Mouse (Mus musculus): ENCODE data around the gene Jph4. TPM values are rescaled to one million over a fixed set of nuclear protein-coding genes. Genes with fewer than 3 reads are reported as not detected.
A peak's percentile ranks its signal among the peaks of the same experiment; 100 is the strongest.

Gene Jph4
- polyA plus RNA-seq, 1 experiment from 2014 or later = 0.09 TPM

- Histone ChIP-seq H3K4me2 (peak within 1 kb of the TSS; percentile 80), H3K4me3 (peak within 1 kb of the TSS; percentile 53), H3K9me3 (replicated peaks) (no peaks in the 10 kb centered on the region), H3K27me3 (replicated peaks) (peaks cover 58% of the 10 kb centered on the region), H3K27ac (ENCODE audit: poor library complexity, severe bottlenecking) (peak within 1 kb of the TSS; percentile 37; the same call in 1 of the 2 replicates), H3K36me3 (peaks cover 2% of the 10 kb centered on the region; the same call in 1 of the 2 replicates), H3K9ac (peak within 1 kb of the TSS; percentile 62), H3K4me1 (replicated peaks) (peaks cover 19% of the 10 kb centered on the region)
- WGBS = under 1% methylated on average over 39 of the region's 39 CpGs
- peak; percentile 73 for ATAC-seq (ENCODE audit: insufficient number of reproducible peaks, low FRiP score)
Observed at GRCm38 (mm10) chr14:55105836-55106809, 10.6 kb downstream of the Jph4 start, which contains the start of gene Ap1g2. Gene Ap1g2 (minus strand): TSS chr14:55106593.

- Histone ChIP-seq H3K36me3 (peaks cover 5% of the 10 kb centered on the region; the same call in 1 of the 2 replicates), H3K27ac (ENCODE audit: poor library complexity, severe bottlenecking) (no peak overlapping the region), H3K4me2 (peak overlapping the region; percentile 80), H3K4me3 (peak overlapping the region; percentile 53), H3K9ac (peak overlapping the region; percentile 62; the same call in 1 of the 2 replicates), H3K4me1 (replicated peaks) (peaks cover 19% of the 10 kb centered on the region), H3K9me3 (replicated peaks) (no peaks in the 10 kb centered on the region), H3K27me3 (replicated peaks) (peaks cover 51% of the 10 kb centered on the region)
- 4% methylated on average over 7 of the region's 7 CpGs for WGBS
- ATAC-seq (ENCODE audit: insufficient number of reproducible peaks, low FRiP score) = no peak
Observed at GRCm38 (mm10) chr14:55105386-55105785, 11.3 kb downstream of the Jph4 start.

GRCm38 (mm10) chr14:55104365-55104764 lies 12.4 kb downstream of the Jph4 start:
- no peak overlapping the region for H3K4me2 ChIP-seq
- H3K4me3 ChIP-seq = no peak overlapping the region
- no peak overlapping the region for H3K27ac ChIP-seq (ENCODE audit: poor library complexity, severe bottlenecking)
- WGBS = 85% methylated on average over 18 of the region's 18 CpGs
- no peaks in the 10 kb centered on the region for H3K9me3 ChIP-seq (replicated peaks)
- H3K4me1 ChIP-seq (replicated peaks) = peaks cover 16% of the 10 kb centered on the region
- peaks cover 5% of the 10 kb centered on the region; the same call in 1 of the 2 replicates for H3K36me3 ChIP-seq
- peaks cover 40% of the 10 kb centered on the region for H3K27me3 ChIP-seq (replicated peaks)
- H3K9ac ChIP-seq = no peak overlapping the region
- ATAC-seq (ENCODE audit: insufficient number of reproducible peaks, low FRiP score) = no peak

- H3K27ac ChIP-seq (ENCODE audit: poor library complexity, severe bottlenecking) = no peak overlapping the region
- no peak for ATAC-seq (ENCODE audit: insufficient number of reproducible peaks, low FRiP score)
- H3K4me2 ChIP-seq = no peak overlapping the region
- peaks cover 12% of the 10 kb centered on the region for H3K4me1 ChIP-seq (replicated peaks)
- peaks cover 21% of the 10 kb centered on the region; the same call in 1 of the 2 replicates for H3K27me3 ChIP-seq (replicated peaks)
- no peak overlapping the region for H3K4me3 ChIP-seq
- peaks cover 24% of the 10 kb centered on the region for H3K36me3 ChIP-seq
- WGBS = 80% methylated on average over 15 of the region's 15 CpGs
- H3K9ac ChIP-seq = no peak overlapping the region
- H3K9me3 ChIP-seq (replicated peaks) = no peaks in the 10 kb centered on the region
Observed at GRCm38 (mm10) chr14:55102253-55102785, 14.4 kb downstream of the Jph4 start.

GRCm38 (mm10) chr14:55101592-55101991 lies 15.1 kb downstream of the Jph4 start:
- no peak for ATAC-seq (ENCODE audit: insufficient number of reproducible peaks, low FRiP score)
- Histone ChIP-seq H3K9ac (no peak overlapping the region), H3K4me2 (no peak overlapping the region), H3K4me1 (replicated peaks) (peaks cover 19% of the 10 kb centered on the region), H3K4me3 (no peak overlapping the region), H3K27me3 (replicated peaks) (peaks cover 17% of the 10 kb centered on the region; the same call in 1 of the 2 replicates), H3K27ac (ENCODE audit: poor library complexity, severe bottlenecking) (no peak overlapping the region), H3K9me3 (replicated peaks) (no peaks in the 10 kb centered on the region), H3K36me3 (peaks cover 24% of the 10 kb centered on the region)
- WGBS = 47% methylated on average over 4 of the region's 4 CpGs

- Histone ChIP-seq H3K4me3 (no peak overlapping the region), H3K36me3 (peaks cover 24% of the 10 kb centered on the region), H3K9ac (no peak overlapping the region), H3K4me1 (replicated peaks) (peaks cover 20% of the 10 kb centered on the region), H3K27me3 (replicated peaks) (0 out of 2 replicates have a peak, but pooled peaks cover 2% of the 10 kb centered on the region), H3K9me3 (replicated peaks) (no peaks in the 10 kb centered on the region), H3K4me2 (no peak overlapping the region), H3K27ac (ENCODE audit: poor library complexity, severe bottlenecking) (peak overlapping the region; percentile 48; the same call in 1 of the 2 replicates)
- 53% methylated on average over 4 of the region's 4 CpGs for WGBS
- ATAC-seq (ENCODE audit: insufficient number of reproducible peaks, low FRiP score) = no peak
Observed at GRCm38 (mm10) chr14:55098067-55098466, 18.7 kb downstream of the Jph4 start.

GRCm38 (mm10) chr14:55097646-55098045 lies 19.1 kb downstream of the Jph4 start:
- WGBS = 57% methylated on average over 10 of the region's 10 CpGs
- Histone ChIP-seq H3K27ac (ENCODE audit: poor library complexity, severe bottlenecking) (peak overlapping the region; percentile 48; the same call in 1 of the 2 replicates), H3K9me3 (replicated peaks) (no peaks in the 10 kb centered on the region), H3K4me3 (no peak overlapping the region), H3K4me1 (replicated peaks) (peaks cover 20% of the 10 kb centered on the region), H3K4me2 (no peak overlapping the region), H3K36me3 (peaks cover 24% of the 10 kb centered on the region), H3K9ac (no peak overlapping the region), H3K27me3 (replicated peaks) (no peaks in the 10 kb centered on the region)
- ATAC-seq (ENCODE audit: insufficient number of reproducible peaks, low FRiP score) = no peak

GRCm38 (mm10) chr14:55096573-55097087 lies 20.1 kb downstream of the Jph4 start:
- H3K36me3 ChIP-seq = peaks cover 24% of the 10 kb centered on the region
- 0 out of 2 replicates have a peak overlapping the region, but pooled peaks have one; percentile 23 for H3K9ac ChIP-seq
- H3K4me2 ChIP-seq = peak overlapping the region; percentile 0
- no peak for ATAC-seq (ENCODE audit: insufficient number of reproducible peaks, low FRiP score)
- H3K4me1 ChIP-seq (replicated peaks) = peaks cover 20% of the 10 kb centered on the region
- no peaks in the 10 kb centered on the region for H3K9me3 ChIP-seq (replicated peaks)
- 55% methylated on average over 9 of the region's 9 CpGs for WGBS
- no peak overlapping the region for H3K27ac ChIP-seq (ENCODE audit: poor library complexity, severe bottlenecking)
- no peak overlapping the region for H3K4me3 ChIP-seq
- no peaks in the 10 kb centered on the region for H3K27me3 ChIP-seq (replicated peaks)

- Histone ChIP-seq H3K4me3 (peak overlapping the region; percentile 68), H3K9me3 (replicated peaks) (no peaks in the 10 kb centered on the region), H3K4me1 (replicated peaks) (peaks cover 29% of the 10 kb centered on the region), H3K36me3 (peaks cover 19% of the 10 kb centered on the region), H3K4me2 (peak overlapping the region; percentile 73), H3K27me3 (replicated peaks) (no peaks in the 10 kb centered on the region), H3K27ac (ENCODE audit: poor library complexity, severe bottlenecking) (no peak overlapping the region), H3K9ac (peak overlapping the region; percentile 73; the same call in 1 of the 2 replicates)
- ATAC-seq (ENCODE audit: insufficient number of reproducible peaks, low FRiP score) = no peak
- 70% methylated on average over 12 of the region's 12 CpGs for WGBS
Observed at GRCm38 (mm10) chr14:55095671-55096070, 21.1 kb downstream of the Jph4 start.

- H3K4me3 ChIP-seq = peak overlapping the region; percentile 68
Observed at GRCm38 (mm10) chr14:55095263-55095662, 21.5 kb downstream of the Jph4 start.

More at GRCm38 (mm10) chr14:55095263-55095662, 21.5 kb downstream of the Jph4 start:
- 57% methylated on average over 9 of the region's 9 CpGs for WGBS
- no peaks in the 10 kb centered on the region for H3K9me3 ChIP-seq (replicated peaks)
- peak overlapping the region; percentile 73 for H3K9ac ChIP-seq
- ATAC-seq (ENCODE audit: insufficient number of reproducible peaks, low FRiP score) = no peak
- H3K36me3 ChIP-seq = peaks cover 19% of the 10 kb centered on the region
- peak overlapping the region; percentile 73 for H3K4me2 ChIP-seq
- peaks cover 31% of the 10 kb centered on the region for H3K4me1 ChIP-seq (replicated peaks)
- H3K27me3 ChIP-seq (replicated peaks) = no peaks in the 10 kb centered on the region
- H3K27ac ChIP-seq (ENCODE audit: poor library complexity, severe bottlenecking) = peak overlapping the region; percentile 73
